Mouse (Mus musculus) intestine, postnatal 0 days (tissue): ENCODE measurements at regions not wholly inside any gene's neighbourhood (a gene's known extent, or its start where the extent isn't known, plus 50 kb on each side); places are given as distances from the start of the nearest gene placed in this dataset.
A peak's percentile ranks its signal among the peaks of the same experiment; 100 is the strongest.

ENCODE experiments used
- ATAC-seq: fragments of 200-750 bp; cut with Nextera tagmentation; 2 replicates; pipeline ENCODE4 v1.8.0; 2017; ENCODE audit warnings: mild to moderate bottlenecking, moderate TSS enrichment, moderate library complexity
- H3K27ac ChIP-seq: fragments of 300-500 bp; sonication (generic); 2 replicates; pipeline ENCODE4 v1.5.1; 2014; ENCODE audit warnings: mild to moderate bottlenecking, low read depth, low read length, moderate library complexity
- H3K27me3 ChIP-seq: fragments of 300-500 bp; sonication (generic); replicated peaks from 2 replicates; pipeline ENCODE4 v1.6.1; 2014; ENCODE audit warnings: low read length, mixed read lengths; ENCODE audit not compliant: control insufficient read depth, insufficient read depth
- H3K36me3 ChIP-seq: fragments of 300-500 bp; sonication (generic); 2 replicates; pipeline ENCODE4 v1.6.1; 2014; ENCODE audit warnings: mild to moderate bottlenecking, moderate library complexity; ENCODE audit not compliant: control insufficient read depth, insufficient read depth
- H3K4me1 ChIP-seq: fragments of 300-500 bp; sonication (generic); replicated peaks from 2 replicates; pipeline ENCODE4 v1.6.1; 2014; ENCODE audit warnings: antibody characterized with exemption, low read length, mixed read lengths; ENCODE audit not compliant: control insufficient read depth, insufficient read depth
- H3K4me2 ChIP-seq: fragments of 300-500 bp; sonication (generic); replicated peaks from 2 replicates; pipeline ENCODE4 v1.6.1; 2014; ENCODE audit warnings: low read depth, mild to moderate bottlenecking, moderate library complexity
- H3K4me3 ChIP-seq: fragments of 300-500 bp; sonication (generic); 2 replicates; pipeline ENCODE4 v1.5.1; 2014; ENCODE audit warnings: low read depth, low read length
- H3K9ac ChIP-seq: fragments of 300-500 bp; sonication (generic); 2 replicates; pipeline ENCODE4 v1.6.1; 2014; ENCODE audit warnings: mild to moderate bottlenecking, low read depth, low read length
- H3K9me3 ChIP-seq: fragments of 300-500 bp; sonication (generic); 2 replicates; pipeline ENCODE4 v1.6.1; 2016; ENCODE audit warnings: mixed run types; ENCODE audit not compliant: control insufficient read depth
- CTCF ChIP-seq: sonication (generic); IDR thresholded peaks from 2 replicates; pipeline ENCODE4 v1.5.1; 2016; ENCODE audit warnings: low read depth, mild to moderate bottlenecking, control low read depth, antibody characterized with exemption, moderate library complexity
- WGBS: fragments of 180-500 bp; shearing (Covaris S2); extraction: QIAGEN DNeasy Blood & Tissue Kit; methylation state at CpG from one replicate; pipeline ENCODE4 v1.1.7; 2014; 5-methylcytosine and 5-hydroxymethylcytosine counted together

DNA sequence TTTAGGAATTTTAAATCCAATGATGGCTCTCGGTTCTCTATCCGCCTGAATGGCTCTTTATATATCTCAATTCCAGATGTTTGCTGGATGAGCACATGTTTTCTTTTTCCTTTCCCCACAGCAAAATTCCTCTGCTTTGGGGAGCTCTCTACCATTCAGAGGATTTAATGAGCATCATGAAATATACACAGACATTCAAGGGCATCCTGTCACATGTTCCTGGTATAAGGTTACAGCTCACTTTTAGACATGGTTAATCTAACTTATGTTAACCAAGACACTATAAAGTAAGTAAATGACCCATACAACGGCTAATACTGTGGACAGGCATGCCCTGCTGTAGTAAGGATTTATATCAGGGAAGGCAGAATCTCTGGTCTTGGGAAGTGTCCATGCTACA lies 106.9 kb upstream of the Igsf10 start:
- no peak for ATAC-seq
- Histone ChIP-seq H3K9me3 (no peaks in the 10 kb centered on the region), H3K4me3 (no peak overlapping the region), H3K27me3 (no peaks in the 10 kb centered on the region), H3K36me3 (no peaks in the 10 kb centered on the region), H3K4me2 (no peak overlapping the region), H3K4me1 (no peaks in the 10 kb centered on the region), H3K9ac (no peak overlapping the region), H3K27ac (no peak overlapping the region)
- 55% methylated on average over 3 of the region's 3 CpGs for WGBS
- no peak for TF ChIP-seq CTCF

DNA sequence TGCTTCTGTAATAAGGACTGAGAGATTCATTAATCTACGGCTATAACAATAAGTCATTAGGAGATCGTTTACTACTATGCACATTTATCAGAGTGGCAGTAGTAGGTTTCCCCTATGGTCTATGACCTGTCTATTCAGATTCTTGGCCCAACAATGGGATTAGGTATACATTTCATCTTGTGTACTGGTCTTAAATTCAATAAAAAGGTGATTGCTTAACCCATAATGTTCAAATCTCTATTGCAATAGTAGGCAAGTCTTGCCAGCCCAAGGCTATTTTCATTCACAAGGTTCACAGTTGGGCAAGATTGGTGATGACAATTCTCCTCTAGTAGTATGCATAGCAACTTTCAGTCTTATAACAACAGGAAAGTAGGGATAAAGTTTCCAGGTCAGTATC lies 79.4 kb upstream of the Igsf10 start:
- no peaks in the 10 kb centered on the region for H3K4me1 ChIP-seq
- H3K36me3 ChIP-seq: no peaks in the 10 kb centered on the region
- no peak overlapping the region for H3K27ac ChIP-seq
- no peak for TF ChIP-seq CTCF
- WGBS: 87% methylated on average over 2 of the region's 2 CpGs
- no peaks in the 10 kb centered on the region for H3K9me3 ChIP-seq
- ATAC-seq: no peak
- no peaks in the 10 kb centered on the region for H3K27me3 ChIP-seq
- H3K4me2 ChIP-seq: no peak overlapping the region
- no peak overlapping the region for H3K4me3 ChIP-seq
- no peak overlapping the region for H3K9ac ChIP-seq

DNA sequence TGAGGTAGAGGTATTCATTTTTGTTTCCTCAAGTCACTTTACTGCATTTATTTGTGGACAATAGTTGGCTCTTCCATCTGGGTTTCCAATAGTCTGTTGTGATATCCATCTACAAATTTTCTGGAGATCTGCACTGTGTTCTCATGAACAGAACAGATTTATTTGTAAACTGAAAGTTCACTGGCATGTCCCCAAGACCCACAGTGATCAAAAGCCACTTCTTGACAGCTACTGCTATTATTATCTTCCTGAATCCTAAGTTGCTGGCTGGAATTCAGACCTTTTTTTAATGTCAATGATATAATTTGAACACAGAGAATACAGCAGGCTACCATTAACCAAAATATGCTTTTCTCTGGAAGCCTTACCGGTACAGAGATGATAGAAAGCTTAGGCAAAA lies 64.9 kb upstream of the Igsf10 start:
- TF ChIP-seq CTCF: no peak
- no peak for ATAC-seq
- H3K27ac ChIP-seq: no peak overlapping the region
- H3K27me3 ChIP-seq: no peaks in the 10 kb centered on the region
- no peak overlapping the region for H3K4me2 ChIP-seq
- WGBS: 76% methylated on average over 1 of the region's 1 CpGs
- no peak overlapping the region for H3K4me3 ChIP-seq
- H3K36me3 ChIP-seq: no peaks in the 10 kb centered on the region
- H3K9me3 ChIP-seq: no peaks in the 10 kb centered on the region
- no peaks in the 10 kb centered on the region for H3K4me1 ChIP-seq
- no peak overlapping the region for H3K9ac ChIP-seq

GRCm38 (mm10) chr3:59406035-59406434 lies 61.8 kb upstream of the Igsf10 start:
- Histone ChIP-seq H3K4me3 (no peak overlapping the region), H3K27me3 (no peaks in the 10 kb centered on the region), H3K9ac (no peak overlapping the region), H3K4me2 (no peak overlapping the region), H3K27ac (no peak overlapping the region), H3K36me3 (no peaks in the 10 kb centered on the region), H3K9me3 (no peaks in the 10 kb centered on the region), H3K4me1 (no peaks in the 10 kb centered on the region)
- WGBS: 86% methylated on average over 3 of the region's 3 CpGs
- TF ChIP-seq CTCF: no peak
- ATAC-seq: no peak

- Histone ChIP-seq H3K9ac (no peak overlapping the region), H3K4me3 (no peak overlapping the region), H3K27ac (no peak overlapping the region), H3K4me2 (no peak overlapping the region), H3K27me3 (no peaks in the 10 kb centered on the region), H3K9me3 (no peaks in the 10 kb centered on the region), H3K4me1 (no peaks in the 10 kb centered on the region), H3K36me3 (no peaks in the 10 kb centered on the region)
- 58% methylated on average over 5 of the region's 5 CpGs for WGBS
- TF ChIP-seq CTCF: no peak
- 0 out of 2 replicates have a peak, but pooled peaks have one; percentile 45 for ATAC-seq
These were observed 57.7 kb upstream of the Igsf10 start for GRCm38 (mm10) chr3:59401856-59402255.

DNA sequence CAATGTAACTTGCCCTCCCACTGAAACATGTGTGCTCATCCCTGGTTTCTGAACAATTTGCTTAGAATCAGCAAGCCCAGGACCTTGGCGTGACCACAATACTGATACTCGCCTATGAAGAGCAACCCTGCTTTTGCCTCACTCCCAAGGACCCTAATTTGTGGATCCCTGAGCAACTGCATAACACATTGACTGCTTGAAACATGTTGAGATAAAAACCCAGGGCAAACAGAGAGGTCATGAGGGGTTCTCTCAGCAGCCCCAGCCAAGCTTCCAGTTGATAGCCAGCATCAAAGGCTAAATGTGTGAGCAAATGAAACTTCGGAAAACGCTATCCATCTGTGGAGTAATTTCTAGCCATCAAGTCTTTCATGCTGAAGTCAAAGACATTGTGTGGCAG lies 57.2 kb upstream of the Igsf10 start:
- Histone ChIP-seq H3K4me1 (no peaks in the 10 kb centered on the region), H3K4me2 (no peak overlapping the region), H3K27ac (no peak overlapping the region)

More for the DNA sequence above, 57.2 kb upstream of the Igsf10 start:
- H3K36me3 ChIP-seq: no peaks in the 10 kb centered on the region
- no peak overlapping the region for H3K4me3 ChIP-seq
- no peaks in the 10 kb centered on the region for H3K9me3 ChIP-seq
- TF ChIP-seq CTCF: no peak
- H3K9ac ChIP-seq: no peak overlapping the region
- H3K27me3 ChIP-seq: no peaks in the 10 kb centered on the region
- no peak for ATAC-seq
- 78% methylated on average over 4 of the region's 4 CpGs for WGBS
